Mouse (Mus musculus) kidney, embryonic 14.5 days (tissue): Measurements from ENCODE around the gene Edn3. TPM values are rescaled to one million over a fixed set of nuclear protein-coding genes. Genes with fewer than 3 reads are reported as not detected.

Experiments used
- ATAC-seq: fragments of 200-750 bp; cut with Nextera tagmentation; 2 replicates; pipeline ENCODE4 v1.8.0; 2017; ENCODE audit warnings: moderate number of reproducible peaks, mild to moderate bottlenecking, moderate TSS enrichment, moderate library complexity; ENCODE audit not compliant: low FRiP score, low TSS enrichment
- H3K27ac ChIP-seq: fragments of 300-500 bp; sonication (generic); 2 replicates; pipeline ENCODE4 v1.5.1; 2014; ENCODE audit warnings: low read depth, mild to moderate bottlenecking, low read length, moderate library complexity, mixed read lengths
- H3K27me3 ChIP-seq: fragments of 300-500 bp; sonication (generic); 2 replicates; pipeline ENCODE4 v1.6.1; 2014; ENCODE audit warnings: mild to moderate bottlenecking, low read length; ENCODE audit not compliant: control insufficient read depth, insufficient read depth
- H3K36me3 ChIP-seq: fragments of 300-500 bp; sonication (generic); 2 replicates; pipeline ENCODE4 v1.6.1; 2014; ENCODE audit warnings: low read length, mixed read lengths; ENCODE audit not compliant: control insufficient read depth, insufficient read depth
- H3K4me1 ChIP-seq: fragments of 300-500 bp; sonication (generic); 2 replicates; pipeline ENCODE4 v1.6.1; 2014; ENCODE audit warnings: low read length, mixed read lengths; ENCODE audit not compliant: control insufficient read depth, insufficient read depth
- H3K4me2 ChIP-seq: fragments of 300-500 bp; sonication (generic); replicated peaks from 2 replicates; pipeline ENCODE4 v1.6.1; 2014; ENCODE audit warnings: low read depth, mild to moderate bottlenecking, low read length
- H3K4me3 ChIP-seq: fragments of 300-500 bp; sonication (generic); 2 replicates; pipeline ENCODE4 v1.5.1; 2014; ENCODE audit warnings: mild to moderate bottlenecking, low read length
- H3K9ac ChIP-seq: fragments of 300-500 bp; sonication (generic); 2 replicates; pipeline ENCODE4 v1.6.1; 2014; ENCODE audit warnings: low read depth, mild to moderate bottlenecking, low read length, moderate library complexity
- H3K9me3 ChIP-seq: fragments of 300-500 bp; sonication (generic); 2 replicates; pipeline ENCODE4 v1.6.1; 2016; ENCODE audit warnings: low read length; ENCODE audit not compliant: control insufficient read depth
- WGBS: fragments of 180-500 bp; shearing (Covaris S2); extraction: QIAGEN DNeasy Blood & Tissue Kit; methylation state at CpG from one replicate; pipeline ENCODE4 v1.1.7; 2014; 5-methylcytosine and 5-hydroxymethylcytosine counted together
- polyA plus RNA-seq: library from polyadenylated mRNA; unstranded; fragments of >200 nt; fragmentation: Nextera tagmentation; extraction: Ambion mirVana; gene quantifications from 2 replicates; pipeline ENCODE4 v1.2.1, GENCODE M21; 2014

Gene Edn3
- polyA plus RNA-seq, 1 experiment from 2014 or later = 6.3 TPM

DNA sequence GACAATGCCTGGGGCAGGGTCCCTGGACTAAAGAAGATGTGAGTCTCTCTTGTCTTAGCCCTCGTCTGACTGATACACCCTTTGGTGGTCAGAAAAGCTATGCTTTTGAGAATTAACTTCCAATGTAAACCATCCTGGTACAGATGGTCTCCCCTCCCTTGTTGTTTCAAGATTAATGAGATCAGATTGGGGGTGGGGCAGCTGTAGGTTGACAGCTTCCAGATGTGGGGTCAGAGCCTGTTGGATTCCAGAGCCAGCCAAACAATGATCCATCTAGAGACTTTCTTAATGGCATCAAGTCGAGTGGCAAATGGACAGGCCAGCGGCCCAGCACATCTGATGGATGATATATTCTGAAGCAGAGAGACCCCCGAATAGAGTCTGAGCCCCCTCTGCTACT is 48.9 kb downstream of the Edn3 start:
- ATAC-seq = no peak

GRCm38 (mm10) chr2:174813306-174813705 is 52.9 kb downstream of the Edn3 start:
- WGBS = 25% methylated on average over 11 of the region's 11 CpGs
- Histone ChIP-seq H3K9me3 (no peaks in the 10 kb centered on the region), H3K4me3 (no peak overlapping the region), H3K4me1 (0 out of 2 replicates have a peak, but pooled peaks cover 2% of the 10 kb centered on the region), H3K27ac (no peak overlapping the region), H3K36me3 (no peaks in the 10 kb centered on the region), H3K4me2 (no peak overlapping the region), H3K27me3 (no peaks in the 10 kb centered on the region), H3K9ac (no peak overlapping the region)
- ATAC-seq = no peak

More for the DNA sequence above, 48.9 kb downstream of the Edn3 start:
- peaks cover 2% of the 10 kb centered on the region; the same call in 1 of the 2 replicates for H3K9me3 ChIP-seq
- H3K4me1 ChIP-seq = 0 out of 2 replicates have a peak, but pooled peaks cover 2% of the 10 kb centered on the region
- H3K36me3 ChIP-seq = no peaks in the 10 kb centered on the region
- no peaks in the 10 kb centered on the region for H3K27me3 ChIP-seq
- H3K27ac ChIP-seq = no peak overlapping the region
- H3K4me2 ChIP-seq = no peak overlapping the region
- H3K4me3 ChIP-seq = no peak overlapping the region
- whole genome bisulfite sequencing = 44% methylated on average over 4 of the region's 4 CpGs
- H3K9ac ChIP-seq = no peak overlapping the region

- ATAC-seq = peak; percentile 20; the same call in 1 of the 2 replicates
Measured at GRCm38 (mm10) chr2:174816163-174816562, 55.7 kb downstream of the Edn3 start.

DNA sequence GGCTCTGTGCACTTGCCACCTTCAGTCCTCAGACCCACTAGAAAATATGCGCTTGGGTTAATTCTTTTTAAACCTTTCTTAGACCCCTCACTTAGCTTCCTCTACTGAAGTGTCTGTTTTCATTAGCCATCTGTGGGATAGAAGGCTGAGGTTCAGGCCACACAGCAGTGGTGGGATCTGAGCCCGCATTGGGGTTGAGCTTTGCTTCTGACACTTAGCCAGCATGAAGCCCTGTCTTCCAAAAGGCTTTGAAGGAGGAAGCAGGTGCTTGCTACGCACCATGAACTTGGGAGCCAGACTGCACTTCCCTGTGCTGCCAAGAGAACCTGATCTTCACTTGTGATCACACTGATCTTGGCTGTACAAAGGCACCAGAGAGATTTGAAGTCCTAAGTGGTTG is 59.9 kb downstream of the Edn3 start:
- Histone ChIP-seq H3K4me2 (no peak overlapping the region), H3K36me3 (no peaks in the 10 kb centered on the region), H3K9me3 (no peaks in the 10 kb centered on the region), H3K9ac (no peak overlapping the region), H3K4me1 (no peaks in the 10 kb centered on the region), H3K4me3 (no peak overlapping the region), H3K27ac (no peak overlapping the region), H3K27me3 (no peaks in the 10 kb centered on the region)
- 72% methylated on average over 3 of the region's 3 CpGs for WGBS
- no peak for ATAC-seq

More at GRCm38 (mm10) chr2:174816163-174816562, 55.7 kb downstream of the Edn3 start:
- H3K4me1 ChIP-seq = 0 out of 2 replicates have a peak, but pooled peaks cover 2% of the 10 kb centered on the region
- H3K27me3 ChIP-seq = no peaks in the 10 kb centered on the region
- no peak overlapping the region for H3K27ac ChIP-seq
- H3K36me3 ChIP-seq = no peaks in the 10 kb centered on the region
- H3K9me3 ChIP-seq = no peaks in the 10 kb centered on the region
- H3K4me3 ChIP-seq = no peak overlapping the region
- no peak overlapping the region for H3K9ac ChIP-seq
- H3K4me2 ChIP-seq = no peak overlapping the region
- 80% methylated on average over 2 of the region's 2 CpGs for WGBS

GRCm38 (mm10) chr2:174827829-174828228 is 67.4 kb downstream of the Edn3 start:
- H3K9me3 ChIP-seq = no peaks in the 10 kb centered on the region
- H3K36me3 ChIP-seq = no peaks in the 10 kb centered on the region
- ATAC-seq = no peak
- no peak overlapping the region for H3K9ac ChIP-seq
- H3K4me2 ChIP-seq = no peak overlapping the region
- no peak overlapping the region for H3K27ac ChIP-seq
- 95% methylated on average over 4 of the region's 4 CpGs for WGBS
- no peak overlapping the region for H3K4me3 ChIP-seq
- no peaks in the 10 kb centered on the region for H3K27me3 ChIP-seq
- no peaks in the 10 kb centered on the region for H3K4me1 ChIP-seq

DNA sequence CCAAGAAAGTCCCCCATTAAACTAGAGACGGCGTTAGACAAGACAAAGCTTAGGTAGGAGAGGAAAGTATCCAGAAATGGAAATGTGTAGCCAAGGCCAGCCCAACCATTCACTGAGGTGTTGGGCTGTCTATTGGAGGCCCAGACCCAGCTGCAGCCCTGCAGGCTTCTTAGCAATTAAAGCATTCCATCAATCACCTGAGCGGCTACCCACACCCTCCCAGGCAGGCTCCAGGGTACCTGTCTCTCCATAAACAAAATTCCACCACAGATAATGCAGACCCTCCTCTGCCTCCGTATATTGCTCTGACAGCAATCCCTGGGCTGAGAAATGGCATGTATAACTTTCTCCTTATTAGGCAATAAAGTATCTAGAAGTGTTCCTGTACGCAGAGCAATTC is 73.2 kb downstream of the Edn3 start:
- ATAC-seq = no peak
- WGBS = 54% methylated on average over 5 of the region's 5 CpGs

More for the DNA sequence above, 73.2 kb downstream of the Edn3 start:
- Histone ChIP-seq H3K36me3 (no peaks in the 10 kb centered on the region), H3K9ac (no peak overlapping the region), H3K4me3 (no peak overlapping the region), H3K9me3 (no peaks in the 10 kb centered on the region), H3K4me2 (no peak overlapping the region), H3K4me1 (no peaks in the 10 kb centered on the region), H3K27ac (no peak overlapping the region), H3K27me3 (no peaks in the 10 kb centered on the region)

Other genes with a start within 250 kb of the Edn3 start
- not detected in 2 replicates for gene Zfp831, start 117.1 kb upstream of the Edn3 start, polyA plus RNA-seq
- not detected in 2 replicates for gene Gm14444, start 249.6 kb downstream of the Edn3 start, polyA plus RNA-seq